Mouse (Mus musculus): ENCODE measurements around the gene Casr.

DNA sequence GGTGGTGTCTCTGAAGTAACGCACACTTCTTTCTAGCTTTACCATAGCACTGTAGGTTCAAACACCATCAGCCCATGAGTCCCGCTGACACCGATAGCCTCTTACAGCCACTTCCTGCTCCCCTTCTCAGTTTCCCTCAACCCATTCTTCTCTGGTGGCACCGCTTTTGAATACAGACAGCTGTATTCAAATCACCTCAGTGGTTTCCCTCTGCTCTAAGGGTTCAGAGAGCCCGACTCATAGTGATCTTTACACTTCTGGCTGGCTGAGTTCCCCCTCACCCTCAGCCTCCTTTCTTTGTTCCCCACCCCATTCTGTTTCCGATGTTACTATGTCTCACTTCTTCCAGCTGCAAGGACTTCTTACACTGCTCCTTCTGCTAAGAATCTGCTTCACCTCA, 21.1 kb downstream of the Casr start:
- TF ChIP-seq GATA1 (IDR thresholded peaks at IDR 0.05; ENCODE audit: borderline replicate concordance, low read length), result no peak
- no peak for TF ChIP-seq FLI1 (IDR thresholded peaks at IDR 0.05; ENCODE audit: low read length)
